Mouse (Mus musculus) gastrocnemius, postnatal 25 days (tissue): ENCODE data around the gene Flii. TPM values are rescaled to one million over a fixed set of nuclear protein-coding genes. Genes with fewer than 3 reads are reported as not detected.
A peak's percentile ranks its signal among the peaks of the same experiment; 100 is the strongest.

Source experiments
- DNase-seq: peaks from one replicate; pipeline ENCODE4 v3.0.0; 2022
- long read RNA-seq, 2 experiments: library from polyadenylated mRNA; stranded (forward); transcript quantifications; one replicate each; pipeline ENCODE4 v2.0.0; 2021
- total RNA-seq, 2 experiments: library from RNA; stranded (reverse); gene quantifications; 1 replicate in 1 of 2; 2 replicates in 1 of 2; pipeline ENCODE4 v1.2.3; 2021

Flii gene
- total RNA-seq: 10 to 100 TPM; 85.4 to 97.7 TPM
- long read RNA-seq, experiment 1, full-length matches to known transcripts: 11 of 28 reads
- long read RNA-seq, experiment 1, partial matches to known transcripts: 8 of 28 reads
- long read RNA-seq, experiment 1, other reads (novel, unspliced or antisense): 9 of 28 reads
- long read RNA-seq, experiment 2, full-length matches to known transcripts: 30 of 56 reads
- long read RNA-seq, experiment 2, partial matches to known transcripts: 12 of 56 reads
- long read RNA-seq, experiment 2, other reads (novel, unspliced or antisense): 14 of 56 reads

DNA sequence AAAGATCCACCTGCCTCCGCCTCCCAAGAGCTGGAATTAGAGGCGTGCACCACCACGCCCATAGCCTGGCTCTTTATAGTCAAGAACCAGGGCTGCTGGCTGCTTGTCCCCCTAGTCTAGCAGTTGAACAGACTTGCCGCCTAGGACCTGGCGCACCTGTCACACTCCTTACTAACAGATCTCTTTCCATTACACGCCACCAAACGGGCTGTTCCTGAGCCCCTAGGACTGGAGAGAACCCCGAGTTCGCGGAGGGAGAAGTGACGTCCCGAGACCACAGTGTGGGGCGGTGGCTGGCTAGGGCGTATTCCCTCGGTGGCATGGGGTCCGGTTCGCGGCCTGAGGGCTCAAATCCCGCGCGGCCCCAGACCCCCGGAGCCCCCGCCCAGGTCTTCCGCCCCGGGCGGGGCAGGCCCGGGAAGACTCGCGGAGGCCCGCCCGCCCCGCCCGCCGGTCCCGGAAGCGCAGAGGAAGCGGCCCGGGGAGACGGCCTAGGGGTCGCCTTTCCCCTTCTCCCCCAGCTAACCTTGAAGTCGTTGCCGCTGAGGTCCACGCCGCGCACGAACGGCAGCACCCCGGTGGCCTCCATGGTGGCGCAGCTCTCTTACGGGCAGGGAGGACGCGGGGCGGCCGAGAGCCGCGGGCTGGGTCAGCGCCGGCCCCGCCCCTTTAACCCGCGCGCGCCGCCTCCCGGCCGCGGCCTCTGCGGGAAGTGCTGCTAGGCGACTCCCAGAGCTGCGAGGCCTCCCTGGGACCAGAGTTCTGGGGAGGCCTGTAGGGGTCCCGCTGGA, at the start of gene Flii:
TSS of gene Flii (minus strand) at position 663 of the 791 bp plus-strand sequence.
- peak; percentile 85 for DNase-seq

DNA sequence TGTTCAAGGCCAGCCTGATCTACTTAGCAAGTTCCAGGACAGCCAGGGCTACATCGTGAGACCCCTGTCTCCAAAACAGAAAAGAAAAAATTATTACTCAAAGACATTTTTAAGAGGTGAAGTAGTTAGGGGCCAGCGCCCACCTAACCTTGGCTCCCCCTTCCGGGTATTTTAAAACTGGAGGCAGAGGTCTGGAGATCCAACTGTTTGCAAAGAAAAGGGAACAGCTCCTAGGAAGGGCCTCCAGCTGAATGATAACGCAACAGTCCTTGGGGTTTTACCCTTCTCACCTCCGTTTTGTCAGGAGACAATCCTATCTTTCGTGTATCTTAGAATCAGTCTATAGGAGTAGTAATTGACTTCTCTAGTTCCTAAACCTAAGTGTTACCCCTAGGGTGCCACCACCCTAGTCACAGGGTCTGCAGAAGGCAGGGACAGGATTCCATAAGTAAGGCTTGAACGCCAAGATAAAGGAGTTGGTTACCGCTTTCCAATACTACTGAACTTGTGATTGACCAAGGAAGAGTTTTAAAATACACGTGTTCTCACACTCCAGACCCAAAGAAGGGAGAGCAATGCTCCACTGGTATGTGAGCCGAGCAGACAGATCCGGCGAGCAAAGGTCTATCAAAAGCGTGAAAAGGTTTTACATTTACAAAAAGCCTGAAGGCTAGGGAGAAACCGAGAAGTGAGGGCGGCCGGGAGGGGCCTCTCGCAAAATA, 49.2 kb upstream of the Flii start:
- no peak for DNase-seq

DNA sequence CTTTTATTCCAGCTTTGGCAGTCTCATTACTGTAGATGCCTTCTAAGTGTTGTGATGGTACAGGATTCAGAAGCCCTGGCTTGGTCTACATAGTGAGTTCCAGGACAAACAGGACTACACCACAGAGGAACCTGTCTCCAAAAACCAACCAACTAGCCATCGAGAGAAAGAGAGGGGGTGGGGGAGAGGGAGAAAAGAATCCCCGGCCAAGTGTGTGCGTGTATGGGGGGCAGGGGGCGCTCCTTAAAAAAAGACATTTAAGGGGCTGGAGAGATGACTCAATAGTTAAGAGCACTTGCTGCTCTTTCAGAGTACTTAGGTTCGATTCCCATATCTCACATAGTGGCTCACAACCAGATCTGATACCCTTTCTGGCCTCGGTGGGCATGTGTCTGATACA, 48.5 kb upstream of the Flii start:
- DNase-seq: no peak

DNA sequence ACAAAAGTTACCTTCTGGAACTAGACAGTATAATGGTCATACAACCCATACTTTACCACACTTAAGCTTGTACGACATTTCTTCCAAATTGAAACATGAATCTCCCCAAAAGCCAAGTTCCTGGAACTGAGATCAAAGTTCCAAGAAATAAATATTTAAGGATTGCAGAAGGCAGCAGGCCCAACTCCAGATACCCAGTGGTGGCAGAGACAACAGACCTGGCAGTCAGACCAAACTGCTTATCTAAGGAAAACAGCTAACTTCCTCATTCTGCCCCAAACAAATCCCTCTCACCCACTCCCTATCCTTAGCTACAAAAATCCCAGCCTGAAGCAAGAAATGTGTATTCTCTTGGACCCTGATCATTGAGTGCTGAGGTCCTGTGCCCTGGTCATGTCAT, 47.8 kb upstream of the Flii start:
- DNase-seq: no peak

DNA sequence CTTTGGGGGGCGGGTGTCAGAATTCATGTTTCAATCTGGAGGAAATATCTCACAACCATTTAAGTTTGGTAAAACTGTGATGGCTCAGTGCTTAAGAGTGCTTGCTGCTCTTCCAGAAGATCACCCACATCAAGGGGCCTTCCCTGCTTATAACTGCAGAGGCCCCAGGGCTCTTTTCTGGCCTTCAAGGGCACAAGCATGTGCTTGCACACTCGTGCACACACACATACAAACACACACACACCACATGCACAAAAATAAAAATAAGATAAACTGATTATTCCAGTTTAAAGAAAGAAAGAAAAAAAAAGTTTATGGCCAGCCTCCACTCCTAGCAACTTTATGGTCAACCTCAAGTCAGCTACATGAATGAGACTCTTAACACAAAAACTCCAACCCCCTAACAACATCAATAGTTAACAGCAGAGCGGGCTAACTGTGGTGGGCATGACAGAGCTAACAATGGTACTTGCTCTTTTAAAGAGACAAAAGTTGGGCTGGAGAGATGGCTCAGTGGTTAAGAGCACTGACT, 47.2 kb upstream of the Flii start:
- DNase-seq: no peak

DNA sequence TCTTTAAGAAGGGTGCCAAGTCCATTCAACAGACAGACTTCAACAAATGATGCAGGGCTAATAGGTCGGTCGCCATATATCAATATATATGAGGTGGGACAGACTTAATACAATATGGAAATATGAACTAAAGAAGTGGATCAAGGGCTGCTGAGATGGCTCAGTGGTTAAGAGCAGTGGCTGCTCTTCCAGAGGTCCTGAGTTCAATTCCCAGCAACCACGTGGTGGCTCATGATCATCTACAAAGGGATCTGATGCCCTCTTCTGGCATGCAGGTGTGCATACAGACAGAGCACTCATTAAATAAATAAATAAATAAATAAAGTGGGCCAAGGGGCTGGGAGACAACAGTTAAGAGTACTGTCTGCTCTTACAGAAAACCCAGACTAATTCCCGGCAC, 45.1 kb upstream of the Flii start:
- no peak for DNase-seq

DNA sequence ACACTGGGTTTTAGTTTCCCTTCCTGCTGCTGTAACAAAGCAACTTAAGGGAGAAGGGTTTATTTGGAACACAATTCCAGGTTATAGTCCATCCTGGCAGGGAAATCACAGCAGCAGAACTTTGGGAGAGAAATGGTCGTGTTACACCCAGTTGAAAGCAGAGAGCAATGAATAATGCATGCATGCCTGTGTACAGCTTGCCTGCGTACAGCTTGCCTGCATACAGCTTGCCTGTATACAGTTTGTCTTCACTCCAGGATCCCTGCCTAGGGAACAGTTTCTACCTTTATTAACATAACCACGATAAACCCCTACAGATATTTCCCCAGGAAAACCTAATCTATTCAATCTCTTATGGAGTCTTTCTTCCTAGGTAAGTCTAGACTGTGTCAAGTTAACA, 43.7 kb upstream of the Flii start:
- DNase-seq: no peak

DNA sequence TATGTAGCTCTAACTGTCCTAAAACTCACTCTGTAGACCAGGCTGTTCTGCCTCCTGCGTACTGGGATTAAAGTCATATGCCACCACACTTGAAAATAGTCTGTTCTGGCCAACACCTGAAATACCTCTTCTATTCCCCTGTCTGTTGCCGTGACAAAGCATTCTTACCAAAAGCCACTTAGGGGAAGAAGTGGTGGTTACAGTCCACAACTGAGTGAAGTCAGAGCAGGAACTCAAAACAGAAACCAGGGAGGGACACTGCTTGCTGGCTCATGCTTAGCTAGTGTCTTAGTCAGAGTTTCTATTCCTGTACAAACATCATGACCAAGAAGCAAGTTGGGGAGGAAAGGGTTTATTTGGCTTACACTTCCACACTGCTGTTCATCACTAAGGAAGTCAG, 42.3 kb upstream of the Flii start:
- DNase-seq: no peak

DNA sequence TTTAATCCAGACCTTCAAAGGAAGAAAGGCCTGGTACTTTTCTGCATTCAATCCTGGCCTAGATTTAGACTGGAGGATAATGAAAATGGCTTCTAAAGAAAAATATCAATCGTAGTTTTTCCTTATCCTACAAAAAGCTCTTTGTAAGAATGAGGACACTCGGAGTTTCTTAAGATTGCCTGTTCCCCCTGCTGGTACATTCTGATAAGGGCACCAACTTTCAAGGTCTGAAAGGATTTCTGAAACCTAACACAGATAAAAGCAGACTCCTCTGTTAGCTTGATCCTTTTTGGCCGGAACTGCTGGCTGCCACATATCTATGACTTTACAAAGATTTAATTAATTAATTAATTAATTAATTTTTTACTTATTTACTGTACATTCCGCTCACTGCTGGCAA, 39.9 kb upstream of the Flii start:
- no peak for DNase-seq

DNA sequence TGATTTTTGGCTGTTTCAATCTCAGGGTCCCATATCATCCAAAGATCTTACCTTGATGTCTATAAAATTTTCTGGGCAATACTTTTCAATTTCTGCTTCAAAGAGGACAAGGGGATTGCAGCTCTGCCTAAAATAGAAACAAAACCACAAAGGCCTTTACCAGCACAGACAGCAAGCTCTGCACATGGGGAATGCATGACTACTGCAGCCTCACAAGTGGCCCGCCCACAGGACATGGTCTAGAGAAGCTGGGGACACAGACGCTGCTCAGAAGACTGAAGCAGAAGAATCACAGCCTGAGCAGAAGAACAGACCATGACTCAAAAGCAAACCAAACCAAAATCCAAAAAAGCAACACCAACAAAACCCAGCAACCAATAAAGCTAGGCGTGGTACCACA, 34.6 kb upstream of the Flii start:
- no peak for DNase-seq

DNA sequence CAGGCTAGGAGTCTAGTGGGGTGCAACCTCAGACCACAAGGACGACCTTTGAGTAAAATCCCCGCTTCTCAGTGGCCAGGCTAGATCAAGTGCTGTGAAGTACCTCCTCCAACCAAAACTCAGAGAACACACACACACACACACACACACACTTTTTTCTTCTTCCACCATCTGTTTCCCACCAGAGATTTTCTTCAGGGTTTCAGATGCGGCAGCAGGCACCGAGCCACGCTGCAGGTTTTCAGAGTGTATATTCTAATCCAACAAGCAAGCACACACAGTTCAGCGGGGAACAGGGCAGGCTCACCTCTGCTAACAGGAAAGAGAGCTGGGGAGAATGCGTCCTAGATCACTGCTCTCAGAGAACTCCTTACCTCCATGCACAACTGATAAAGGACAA, 28.5 kb upstream of the Flii start:
- no peak for DNase-seq

DNA sequence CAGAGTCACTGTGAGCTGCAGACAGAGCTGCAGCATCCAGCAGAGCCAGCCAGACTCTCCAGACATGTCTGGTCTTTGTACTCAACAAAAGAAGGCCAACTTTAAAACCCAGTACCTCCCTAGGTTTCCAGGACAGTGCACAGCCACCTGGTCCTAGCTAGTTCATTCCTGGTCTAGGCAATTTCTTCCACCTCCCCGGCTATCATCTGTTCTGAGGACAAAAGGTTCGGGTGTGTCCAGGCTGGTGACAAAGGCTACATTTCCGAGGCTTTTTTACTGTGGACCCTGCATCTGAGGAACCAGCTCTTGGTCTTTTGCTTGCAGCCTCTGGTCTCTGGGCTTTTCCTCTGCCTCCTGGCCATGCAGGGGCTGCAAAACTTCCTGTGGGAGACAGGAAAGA, 13.3 kb upstream of the Flii start:
- DNase-seq: no peak

DNA sequence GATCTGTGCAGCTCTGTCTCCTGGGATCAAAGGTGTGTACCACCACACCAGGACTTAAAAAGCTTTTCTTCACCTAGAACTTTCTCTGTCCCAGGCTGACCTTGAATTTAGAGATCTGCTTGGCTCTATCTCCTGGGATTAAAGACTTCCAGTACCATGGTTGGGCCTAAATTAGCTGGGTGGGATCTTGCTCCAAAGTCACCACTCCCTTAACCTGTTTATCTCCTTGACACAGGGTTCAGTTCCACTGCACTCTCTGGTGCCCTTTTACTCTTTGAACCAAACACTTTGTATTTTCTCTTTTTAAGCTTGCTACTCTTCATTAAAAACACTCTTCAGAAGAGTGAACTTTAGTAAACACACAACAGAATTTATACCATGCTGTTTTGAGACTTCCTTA, 10.4 kb upstream of the Flii start:
- DNase-seq: no peak

DNA sequence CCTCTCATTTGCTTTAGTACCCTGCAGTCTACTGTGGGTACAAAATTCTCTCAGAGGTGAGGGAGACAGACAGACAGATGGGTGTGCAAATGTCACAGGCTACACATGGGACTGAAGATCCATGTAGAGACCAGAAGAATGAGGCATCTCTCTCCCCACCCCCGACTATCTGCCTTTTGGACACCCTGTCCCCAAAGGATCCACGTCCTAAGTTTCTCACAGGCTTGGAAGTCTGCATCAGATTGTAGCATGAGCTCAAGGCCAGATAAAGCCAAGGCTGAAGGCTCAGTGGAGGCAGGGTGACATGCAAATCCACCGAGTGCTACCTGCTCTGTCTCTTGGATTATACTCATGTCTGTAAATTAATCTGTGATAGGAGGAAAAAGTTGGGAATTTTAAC, 9.4 kb upstream of the Flii start:
- no peak for DNase-seq

DNA sequence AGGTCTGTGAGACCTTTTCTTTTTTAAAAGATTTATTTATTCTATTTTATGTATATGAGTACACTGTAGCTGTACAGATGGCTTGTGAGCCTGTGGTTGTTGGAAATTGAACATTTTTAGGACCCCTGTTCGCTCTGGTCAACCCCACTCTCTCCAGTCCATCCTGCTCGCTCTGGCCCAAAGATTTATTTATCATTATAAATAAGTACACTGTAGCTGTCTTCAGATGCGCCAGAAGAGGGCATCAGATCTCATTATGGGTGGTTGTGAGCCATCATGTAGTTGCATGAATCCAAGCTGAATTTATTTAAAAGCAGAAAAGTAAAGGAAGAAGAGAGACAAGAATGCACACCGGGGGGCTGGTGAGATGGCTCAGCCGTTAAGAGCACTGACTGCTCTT, 8.1 kb upstream of the Flii start:
- no peak for DNase-seq

DNA sequence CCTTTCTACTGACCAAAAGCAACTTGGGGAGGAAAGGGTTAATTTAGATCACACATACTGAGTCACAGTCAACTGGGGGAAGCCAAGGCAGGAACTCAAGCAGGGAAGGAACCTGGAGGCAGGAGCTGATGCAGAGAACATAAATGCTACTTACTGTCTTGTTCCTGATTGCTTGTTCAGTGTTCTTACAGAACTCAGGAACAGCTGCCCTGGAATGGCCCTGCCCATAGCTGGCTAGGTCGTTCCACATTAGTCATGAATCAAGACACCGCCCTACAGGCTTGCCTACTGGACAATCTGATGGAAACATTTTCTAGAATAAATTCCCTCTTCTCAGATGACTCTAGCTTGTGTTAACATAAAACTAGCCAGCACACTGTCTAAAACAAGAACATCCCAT, 7.1 kb upstream of the Flii start:
- DNase-seq: peak; percentile 58

DNA sequence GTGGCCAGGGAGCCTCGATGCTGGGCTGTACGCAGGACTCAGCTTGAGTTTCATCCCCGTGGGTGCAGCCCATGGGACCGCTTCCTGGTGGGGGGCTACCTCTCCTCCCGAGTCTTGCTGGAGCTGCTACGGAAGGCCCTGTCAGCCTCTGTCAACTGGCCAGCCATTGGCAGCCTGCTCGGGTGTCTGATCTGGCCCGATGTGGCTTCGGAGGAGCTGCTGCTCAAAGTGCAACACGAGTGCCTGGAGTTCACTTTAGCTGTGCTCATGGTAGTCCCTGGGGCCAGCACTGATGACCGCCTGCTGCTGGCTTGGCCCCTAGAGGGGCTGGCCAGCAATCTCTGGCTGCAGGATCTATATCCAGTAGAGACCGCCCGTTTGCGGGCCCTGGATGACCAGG, 4.2 kb upstream of the Flii start:
- peak; percentile 75 for DNase-seq

DNA sequence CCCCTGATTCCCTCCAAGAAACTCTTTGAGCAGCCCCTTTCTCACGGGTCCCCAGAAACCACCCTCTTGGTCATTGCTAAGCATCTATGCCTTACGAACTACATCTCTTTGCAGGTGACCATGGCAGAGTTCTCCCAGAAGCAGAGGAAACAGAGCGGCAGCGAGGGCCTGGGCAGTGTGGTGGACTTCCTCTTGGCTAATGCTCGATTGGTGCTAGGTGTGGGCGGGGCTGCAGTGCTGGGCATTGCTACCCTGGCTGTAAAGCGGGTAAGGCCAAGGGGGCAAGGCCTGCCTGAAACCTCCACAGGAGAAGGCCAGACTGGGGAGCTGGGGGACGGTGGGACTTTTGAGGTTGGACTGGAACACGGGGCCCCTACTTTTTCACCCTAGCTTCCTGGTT, 3.1 kb upstream of the Flii start:
- peak; percentile 48 for DNase-seq

DNA sequence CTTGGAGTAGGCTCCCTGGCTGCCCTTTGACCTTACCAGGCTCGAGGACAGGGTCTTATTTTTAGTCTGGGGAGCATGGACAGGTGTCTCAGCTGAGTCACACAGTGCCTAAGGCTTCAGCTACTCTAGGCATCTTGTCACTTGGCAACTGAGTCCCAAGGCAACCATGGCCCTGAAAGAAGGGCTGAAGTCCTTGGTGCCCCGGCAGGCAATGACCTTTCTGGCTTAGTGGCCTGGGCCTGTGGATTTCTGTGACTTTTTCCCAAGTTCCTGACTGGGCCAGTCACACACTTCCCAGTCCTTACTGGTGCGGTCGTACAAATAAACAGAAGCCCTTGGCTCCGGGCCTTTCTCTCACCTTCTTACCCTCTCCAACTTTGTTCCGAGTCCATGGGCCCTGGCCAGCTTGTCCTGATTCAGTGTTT, 2.2 kb upstream of the Flii start:
- peak; percentile 78 for DNase-seq

DNA sequence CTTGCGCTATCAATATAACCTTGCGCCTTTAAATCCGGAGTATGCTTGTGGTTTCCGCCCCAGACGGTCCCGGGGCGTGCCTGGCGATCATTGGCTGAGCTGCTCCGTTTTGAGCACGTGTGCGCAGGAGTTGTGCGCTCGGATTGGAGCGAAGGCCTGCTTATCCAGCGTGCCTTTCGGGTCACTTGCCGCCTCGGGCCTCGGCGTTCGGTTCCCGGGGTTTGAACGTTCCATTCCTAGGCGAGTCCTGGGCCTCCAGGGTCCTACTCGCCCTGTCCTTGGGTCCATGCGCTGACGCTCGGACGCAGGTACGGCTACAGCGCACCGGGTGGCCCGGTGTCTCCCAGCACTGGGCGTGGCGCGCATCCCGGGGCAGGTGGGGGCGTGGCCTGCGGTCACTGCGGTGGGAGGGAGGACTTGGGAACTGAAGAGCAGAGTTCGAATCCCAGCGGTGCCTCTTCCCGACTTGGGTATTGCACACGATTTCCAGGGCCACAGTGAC, 1.2 kb upstream of the Flii start, which contains the start of gene Mief2:
TSS of gene Mief2 (plus strand) at position 139 of the 502 bp plus-strand sequence.
- peak; percentile 95 for DNase-seq

DNA sequence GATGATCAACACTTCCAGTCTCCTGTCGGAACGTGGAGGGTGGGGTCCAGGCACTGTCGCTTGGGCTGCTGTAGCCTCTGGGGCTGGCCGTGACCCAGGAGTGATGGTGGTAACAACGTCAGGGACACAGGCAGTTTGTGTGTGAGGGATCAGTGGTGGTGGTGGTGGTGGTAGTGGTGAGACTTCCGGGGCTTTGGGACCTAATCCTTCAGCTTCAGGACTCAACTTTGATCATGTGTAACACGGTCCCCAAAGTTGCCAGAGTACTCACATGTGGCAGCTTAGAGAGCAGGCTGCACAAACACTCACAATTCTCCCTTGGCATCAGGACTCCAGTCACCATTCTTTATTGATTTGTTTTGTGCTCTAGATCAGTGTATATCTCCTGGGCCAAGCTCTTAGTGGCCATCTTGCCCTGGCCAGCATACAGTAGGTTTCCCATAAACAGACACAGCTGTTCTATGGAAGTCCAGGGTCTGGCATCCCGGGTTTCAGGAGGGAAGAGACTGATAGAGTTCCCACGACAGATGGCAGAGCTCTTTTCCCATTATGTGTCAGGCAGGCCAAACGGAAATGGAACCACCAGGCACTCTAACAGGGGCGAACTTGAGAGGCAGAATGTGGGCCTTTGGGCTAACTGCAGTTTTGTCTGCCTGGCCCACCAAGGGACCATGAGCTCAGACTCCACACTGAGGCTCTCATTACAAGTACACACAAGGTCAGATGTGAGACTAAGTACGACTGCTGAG, 503 bp upstream of the Flii start:
- DNase-seq: no peak

DNA sequence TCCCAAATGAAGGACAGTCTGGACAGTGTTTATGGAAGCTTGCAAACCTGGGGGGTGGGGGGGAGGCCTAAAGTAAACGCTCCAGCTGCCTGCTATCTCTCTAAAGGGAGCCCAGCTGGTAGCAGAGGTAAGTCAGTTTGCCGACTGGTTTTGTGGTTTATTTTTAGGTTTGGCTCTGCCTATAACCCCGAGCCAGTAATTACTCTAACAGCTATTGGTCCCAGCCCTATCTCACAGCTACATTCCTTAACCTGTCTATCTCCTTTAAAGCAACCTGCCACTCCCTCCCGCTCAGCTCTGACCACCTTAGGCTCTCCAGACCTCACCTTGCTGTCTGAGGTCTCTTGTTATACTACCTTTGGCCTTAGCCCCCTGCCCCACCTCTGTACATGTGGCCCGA, 7.8 kb downstream of the Flii start:
- no peak for DNase-seq
